Mouse (Mus musculus): ENCODE results near the gene Efcab11. TPM values are rescaled to one million over a fixed set of nuclear protein-coding genes. Genes with fewer than 3 reads are reported as not detected.

Gene Efcab11
- polyA plus RNA-seq, 1 experiment from 2014 or later: 2.2 TPM

GRCm38 (mm10) chr12:99721318-99721717 is 162.9 kb downstream of the Efcab11 start:
- no peaks in the 10 kb centered on the region for H3K27me3 ChIP-seq (ENCODE audit: control insufficient read depth, insufficient read depth, low read length)
- H3K36me3 ChIP-seq (ENCODE audit: control insufficient read depth, insufficient read depth, low read length): no peaks in the 10 kb centered on the region
- H3K9ac ChIP-seq (replicated peaks; ENCODE audit: low read depth, low read length): no peak overlapping the region
- 73% methylated on average over 10 of the region's 10 CpGs for WGBS
- no peak overlapping the region for H3K27ac ChIP-seq (ENCODE audit: low read depth, low read length)
- no peak overlapping the region for H3K4me3 ChIP-seq (ENCODE audit: low read depth, low read length)
- H3K9me3 ChIP-seq (ENCODE audit: control insufficient read depth, low read length): no peaks in the 10 kb centered on the region
- no peak overlapping the region for H3K4me2 ChIP-seq (ENCODE audit: low read depth, low read length)
- no peaks in the 10 kb centered on the region for H3K4me1 ChIP-seq (ENCODE audit: control insufficient read depth, insufficient read depth, low read length)
- ATAC-seq (ENCODE audit: low read depth): no peak

GRCm38 (mm10) chr12:99719777-99720176 is 164.5 kb downstream of the Efcab11 start:
- no peak overlapping the region for H3K27ac ChIP-seq (ENCODE audit: low read depth, low read length)

GRCm38 (mm10) chr12:99718161-99718560 is 166.1 kb downstream of the Efcab11 start:
- no peaks in the 10 kb centered on the region for H3K36me3 ChIP-seq (ENCODE audit: control insufficient read depth, insufficient read depth, low read length)
- no peaks in the 10 kb centered on the region for H3K4me1 ChIP-seq (ENCODE audit: control insufficient read depth, insufficient read depth, low read length)
- H3K9me3 ChIP-seq (ENCODE audit: control insufficient read depth, low read length): no peaks in the 10 kb centered on the region
- H3K4me2 ChIP-seq (ENCODE audit: low read depth, low read length): no peak overlapping the region
- H3K9ac ChIP-seq (replicated peaks; ENCODE audit: low read depth, low read length): no peak overlapping the region
- no peak overlapping the region for H3K4me3 ChIP-seq (ENCODE audit: low read depth, low read length)
- ATAC-seq (ENCODE audit: low read depth): no peak
- no peak overlapping the region for H3K27ac ChIP-seq (ENCODE audit: low read depth, low read length)
- 93% methylated on average over 2 of the region's 2 CpGs for WGBS
- H3K27me3 ChIP-seq (ENCODE audit: control insufficient read depth, insufficient read depth, low read length): no peaks in the 10 kb centered on the region

More at GRCm38 (mm10) chr12:99719777-99720176, 164.5 kb downstream of the Efcab11 start:
- Histone ChIP-seq H3K9ac (replicated peaks; ENCODE audit: low read depth, low read length) (no peak overlapping the region), H3K27me3 (ENCODE audit: control insufficient read depth, insufficient read depth, low read length) (no peaks in the 10 kb centered on the region), H3K36me3 (ENCODE audit: control insufficient read depth, insufficient read depth, low read length) (no peaks in the 10 kb centered on the region), H3K4me1 (ENCODE audit: control insufficient read depth, insufficient read depth, low read length) (no peaks in the 10 kb centered on the region), H3K4me2 (ENCODE audit: low read depth, low read length) (no peak overlapping the region), H3K9me3 (ENCODE audit: control insufficient read depth, low read length) (no peaks in the 10 kb centered on the region), H3K4me3 (ENCODE audit: low read depth, low read length) (no peak overlapping the region)
- 87% methylated on average over 11 of the region's 11 CpGs for WGBS
- ATAC-seq (ENCODE audit: low read depth): no peak

- no peak overlapping the region for H3K27ac ChIP-seq (ENCODE audit: low read depth, low read length)
- H3K9ac ChIP-seq (replicated peaks; ENCODE audit: low read depth, low read length): no peak overlapping the region
- 54% methylated on average over 8 of the region's 8 CpGs for WGBS
- no peaks in the 10 kb centered on the region for H3K36me3 ChIP-seq (ENCODE audit: control insufficient read depth, insufficient read depth, low read length)
- H3K9me3 ChIP-seq (ENCODE audit: control insufficient read depth, low read length): no peaks in the 10 kb centered on the region
- H3K27me3 ChIP-seq (ENCODE audit: control insufficient read depth, insufficient read depth, low read length): no peaks in the 10 kb centered on the region
- H3K4me1 ChIP-seq (ENCODE audit: control insufficient read depth, insufficient read depth, low read length): no peaks in the 10 kb centered on the region
- no peak overlapping the region for H3K4me2 ChIP-seq (ENCODE audit: low read depth, low read length)
- ATAC-seq (ENCODE audit: low read depth): no peak
- H3K4me3 ChIP-seq (ENCODE audit: low read depth, low read length): no peak overlapping the region
Measured at GRCm38 (mm10) chr12:99716038-99716610, 168.1 kb downstream of the Efcab11 start.

GRCm38 (mm10) chr12:99715129-99716037 is 168.9 kb downstream of the Efcab11 start:
- Histone ChIP-seq H3K4me1 (ENCODE audit: control insufficient read depth, insufficient read depth, low read length) (no peaks in the 10 kb centered on the region), H3K27me3 (ENCODE audit: control insufficient read depth, insufficient read depth, low read length) (no peaks in the 10 kb centered on the region), H3K9me3 (ENCODE audit: control insufficient read depth, low read length) (no peaks in the 10 kb centered on the region), H3K4me3 (ENCODE audit: low read depth, low read length) (no peak overlapping the region), H3K9ac (replicated peaks; ENCODE audit: low read depth, low read length) (no peak overlapping the region), H3K4me2 (ENCODE audit: low read depth, low read length) (no peak overlapping the region), H3K36me3 (ENCODE audit: control insufficient read depth, insufficient read depth, low read length) (no peaks in the 10 kb centered on the region), H3K27ac (ENCODE audit: low read depth, low read length) (no peak overlapping the region)
- WGBS: 63% methylated on average over 9 of the region's 9 CpGs
- ATAC-seq (ENCODE audit: low read depth): no peak

GRCm38 (mm10) chr12:99712214-99712613 is 172.0 kb downstream of the Efcab11 start:
- Histone ChIP-seq H3K9ac (replicated peaks; ENCODE audit: low read depth, low read length) (no peak overlapping the region), H3K4me1 (ENCODE audit: control insufficient read depth, insufficient read depth, low read length) (no peaks in the 10 kb centered on the region), H3K27ac (ENCODE audit: low read depth, low read length) (no peak overlapping the region), H3K4me3 (ENCODE audit: low read depth, low read length) (no peak overlapping the region), H3K4me2 (ENCODE audit: low read depth, low read length) (no peak overlapping the region), H3K9me3 (ENCODE audit: control insufficient read depth, low read length) (no peaks in the 10 kb centered on the region), H3K36me3 (ENCODE audit: control insufficient read depth, insufficient read depth, low read length) (no peaks in the 10 kb centered on the region), H3K27me3 (ENCODE audit: control insufficient read depth, insufficient read depth, low read length) (no peaks in the 10 kb centered on the region)
- ATAC-seq (ENCODE audit: low read depth): no peak
- 33% methylated on average over 5 of the region's 5 CpGs for WGBS

- no peak overlapping the region for H3K4me2 ChIP-seq (ENCODE audit: low read depth, low read length)
- no peak overlapping the region for H3K27ac ChIP-seq (ENCODE audit: low read depth, low read length)
- WGBS: 94% methylated on average over 8 of the region's 8 CpGs
- H3K36me3 ChIP-seq (ENCODE audit: control insufficient read depth, insufficient read depth, low read length): no peaks in the 10 kb centered on the region
- no peaks in the 10 kb centered on the region for H3K4me1 ChIP-seq (ENCODE audit: control insufficient read depth, insufficient read depth, low read length)
- H3K9me3 ChIP-seq (ENCODE audit: control insufficient read depth, low read length): no peaks in the 10 kb centered on the region
- no peak overlapping the region for H3K9ac ChIP-seq (replicated peaks; ENCODE audit: low read depth, low read length)
- H3K4me3 ChIP-seq (ENCODE audit: low read depth, low read length): no peak overlapping the region
- no peaks in the 10 kb centered on the region for H3K27me3 ChIP-seq (ENCODE audit: control insufficient read depth, insufficient read depth, low read length)
- no peak for ATAC-seq (ENCODE audit: low read depth)
Measured at GRCm38 (mm10) chr12:99702248-99702647, 182.0 kb downstream of the Efcab11 start.

GRCm38 (mm10) chr12:99700380-99700779 is 183.9 kb downstream of the Efcab11 start:
- Histone ChIP-seq H3K9ac (replicated peaks; ENCODE audit: low read depth, low read length) (no peak overlapping the region), H3K36me3 (ENCODE audit: control insufficient read depth, insufficient read depth, low read length) (no peaks in the 10 kb centered on the region), H3K4me2 (ENCODE audit: low read depth, low read length) (no peak overlapping the region), H3K9me3 (ENCODE audit: control insufficient read depth, low read length) (no peaks in the 10 kb centered on the region), H3K4me1 (ENCODE audit: control insufficient read depth, insufficient read depth, low read length) (no peaks in the 10 kb centered on the region), H3K4me3 (ENCODE audit: low read depth, low read length) (no peak overlapping the region), H3K27ac (ENCODE audit: low read depth, low read length) (no peak overlapping the region), H3K27me3 (ENCODE audit: control insufficient read depth, insufficient read depth, low read length) (no peaks in the 10 kb centered on the region)
- ATAC-seq (ENCODE audit: low read depth): no peak
- 68% methylated on average over 7 of the region's 7 CpGs for WGBS

GRCm38 (mm10) chr12:99699379-99700023 is 184.7 kb downstream of the Efcab11 start:
- no peak for ATAC-seq (ENCODE audit: low read depth)
- H3K4me1 ChIP-seq (ENCODE audit: control insufficient read depth, insufficient read depth, low read length): no peaks in the 10 kb centered on the region
- H3K9ac ChIP-seq (replicated peaks; ENCODE audit: low read depth, low read length): no peak overlapping the region
- no peak overlapping the region for H3K4me2 ChIP-seq (ENCODE audit: low read depth, low read length)
- H3K27ac ChIP-seq (ENCODE audit: low read depth, low read length): no peak overlapping the region
- H3K36me3 ChIP-seq (ENCODE audit: control insufficient read depth, insufficient read depth, low read length): no peaks in the 10 kb centered on the region
- WGBS: 72% methylated on average over 5 of the region's 5 CpGs
- no peaks in the 10 kb centered on the region for H3K9me3 ChIP-seq (ENCODE audit: control insufficient read depth, low read length)
- no peaks in the 10 kb centered on the region for H3K27me3 ChIP-seq (ENCODE audit: control insufficient read depth, insufficient read depth, low read length)
- H3K4me3 ChIP-seq (ENCODE audit: low read depth, low read length): no peak overlapping the region
